Mouse (Mus musculus): ENCODE measurements around the gene Ifitm2. TPM values are rescaled to one million over a fixed set of nuclear protein-coding genes. Genes with fewer than 3 reads are reported as not detected.

Gene Ifitm2
- polyA plus RNA-seq (2016; fragmentation: Nextera tagmentation; extraction: Ambion mirVana) = 175 and 198 TPM in 2 replicates

DNA sequence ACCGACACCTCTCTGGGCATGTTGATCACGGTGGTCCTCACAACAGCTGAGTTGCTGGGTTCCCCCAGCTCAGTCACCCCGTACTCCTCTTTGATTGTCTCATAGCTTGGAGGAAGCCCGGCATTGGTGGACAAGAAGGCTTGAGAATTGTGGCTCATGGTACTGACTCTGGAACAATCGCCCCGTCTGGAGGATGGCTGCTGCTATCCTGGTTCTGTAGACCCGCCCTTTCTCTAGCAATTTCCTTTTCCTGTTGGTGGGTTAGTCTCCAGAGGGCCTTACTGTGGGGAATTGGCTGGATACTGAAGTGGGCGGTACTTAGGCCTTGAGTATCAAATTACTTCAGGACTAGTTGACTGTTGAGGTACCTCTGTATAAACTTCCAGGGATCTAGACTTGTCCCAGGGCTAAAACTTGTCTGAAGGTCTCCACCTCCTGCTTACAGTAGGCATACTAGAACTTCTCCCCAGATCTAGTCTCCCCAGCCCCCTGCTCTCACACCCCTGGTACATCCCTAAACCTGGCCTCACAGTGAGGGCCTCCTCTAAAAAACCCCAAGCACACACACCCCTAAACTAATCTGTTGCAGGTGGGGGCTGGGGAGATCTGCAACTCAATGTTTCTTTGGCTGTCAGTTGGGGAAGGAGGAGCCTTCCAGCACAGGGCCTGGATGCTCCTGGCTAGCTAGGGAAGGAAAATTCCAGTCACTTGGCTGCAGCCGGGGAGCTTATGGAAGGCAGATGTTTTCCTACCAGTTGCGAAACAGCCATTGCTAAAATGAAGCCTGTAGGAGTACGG lies at the start of gene Ifitm2, which contains the start of gene Gm45717:
Gene Ifitm2, minus strand, starts transcription at position 230 of the 798 bp plus-strand sequence.
Gene Gm45717, minus strand, starts transcription at position 180 of the 798 bp plus-strand sequence.
- Histone ChIP-seq H3K27me3 (0 out of 2 replicates have a peak, but pooled peaks cover 4% of the 10 kb centered on the region), H3K9me3 (no peaks in the 10 kb centered on the region), H3K4me2 (replicated peaks) (peak within 1 kb of the TSS; percentile 48), H3K4me3 (peak within 1 kb of the TSS; percentile 34), H3K4me1 (peaks cover 30% of the 10 kb centered on the region), H3K27ac (replicated peaks) (no peak within 1 kb of the TSS), H3K36me3 (no peaks in the 10 kb centered on the region), H3K9ac (replicated peaks) (peak within 1 kb of the TSS; percentile 41)
- 22% methylated on average over 11 of the region's 11 CpGs for whole genome bisulfite sequencing
- peak; percentile 59; the same call in 1 of the 2 replicates for ATAC-seq (ENCODE audit: low FRiP score, low read depth)

GRCm38 (mm10) chr7:141003248-141004010 lies 47.6 kb upstream of the Ifitm2 start:
- Histone ChIP-seq H3K9me3 (no peaks in the 10 kb centered on the region), H3K4me1 (peaks cover 1% of the 10 kb centered on the region; the same call in 1 of the 2 replicates), H3K4me2 (replicated peaks) (no peak overlapping the region), H3K27me3 (no peaks in the 10 kb centered on the region), H3K36me3 (no peaks in the 10 kb centered on the region), H3K4me3 (no peak overlapping the region), H3K9ac (replicated peaks) (no peak overlapping the region), H3K27ac (replicated peaks) (no peak overlapping the region)
- 85% methylated on average over 5 of the region's 5 CpGs for WGBS
- ATAC-seq (ENCODE audit: low FRiP score, low read depth) = no peak

DNA sequence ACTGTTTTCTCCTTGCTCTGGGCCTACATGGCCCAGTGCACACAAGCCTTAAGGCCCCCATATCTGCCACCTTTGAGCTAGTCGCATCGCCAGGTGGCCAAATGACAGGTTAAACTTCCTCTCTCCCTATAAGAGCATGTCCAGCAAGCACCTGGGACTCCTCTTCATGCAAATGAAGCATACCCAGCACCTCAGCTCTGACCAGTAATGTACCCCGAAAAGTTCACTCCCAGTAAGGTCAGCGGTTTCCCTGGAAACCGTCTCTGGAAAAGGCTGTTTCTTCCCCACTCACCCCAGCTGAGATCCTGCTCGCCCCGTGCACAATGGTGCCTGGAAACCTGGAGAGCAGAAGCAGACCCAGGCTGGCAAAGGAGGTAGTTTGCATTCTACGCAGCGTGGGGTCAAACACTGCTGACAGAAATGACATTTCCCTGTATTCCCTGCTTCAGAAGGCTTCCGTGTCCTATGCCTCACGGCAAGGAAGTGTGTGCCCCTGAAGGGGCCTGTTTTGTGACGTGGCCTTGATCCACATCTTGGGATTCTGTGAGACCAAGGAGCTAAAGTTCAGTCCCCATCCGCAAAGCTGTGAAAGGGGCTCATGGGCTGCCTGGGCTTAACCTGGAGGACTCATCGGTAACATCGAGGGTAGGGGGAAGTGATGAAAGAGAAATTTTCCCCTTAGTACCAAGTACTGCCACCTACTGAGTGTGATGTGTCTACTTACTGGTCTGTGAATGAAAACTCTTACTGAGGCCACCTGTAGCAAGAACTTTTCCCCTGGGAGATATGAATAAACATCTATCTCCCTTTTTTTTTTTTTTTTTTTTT lies 45.3 kb upstream of the Ifitm2 start:
- WGBS = 76% methylated on average over 15 of the region's 15 CpGs
- H3K4me2 ChIP-seq (replicated peaks) = no peak overlapping the region
- H3K9ac ChIP-seq (replicated peaks) = no peak overlapping the region
- no peaks in the 10 kb centered on the region for H3K9me3 ChIP-seq
- H3K27me3 ChIP-seq = no peaks in the 10 kb centered on the region
- no peaks in the 10 kb centered on the region for H3K4me1 ChIP-seq
- H3K27ac ChIP-seq (replicated peaks) = no peak overlapping the region
- no peak for ATAC-seq (ENCODE audit: low FRiP score, low read depth)
- no peak overlapping the region for H3K4me3 ChIP-seq
- no peaks in the 10 kb centered on the region for H3K36me3 ChIP-seq

GRCm38 (mm10) chr7:140998853-140999700 lies 43.3 kb upstream of the Ifitm2 start:
- Histone ChIP-seq H3K27ac (replicated peaks) (no peak overlapping the region), H3K4me1 (no peaks in the 10 kb centered on the region), H3K4me3 (no peak overlapping the region), H3K36me3 (no peaks in the 10 kb centered on the region), H3K4me2 (replicated peaks) (no peak overlapping the region), H3K9ac (replicated peaks) (no peak overlapping the region), H3K9me3 (no peaks in the 10 kb centered on the region), H3K27me3 (no peaks in the 10 kb centered on the region)
- 94% methylated on average over 11 of the region's 11 CpGs for WGBS
- no peak for ATAC-seq (ENCODE audit: low FRiP score, low read depth)

GRCm38 (mm10) chr7:140997817-140998216 lies 42.0 kb upstream of the Ifitm2 start:
- Histone ChIP-seq H3K4me3 (no peak overlapping the region), H3K27me3 (no peaks in the 10 kb centered on the region), H3K27ac (replicated peaks) (no peak overlapping the region), H3K4me2 (replicated peaks) (no peak overlapping the region), H3K36me3 (no peaks in the 10 kb centered on the region), H3K9ac (replicated peaks) (no peak overlapping the region), H3K4me1 (no peaks in the 10 kb centered on the region), H3K9me3 (no peaks in the 10 kb centered on the region)
- 67% methylated on average over 1 of the region's 1 CpGs for WGBS
- no peak for ATAC-seq (ENCODE audit: low FRiP score, low read depth)

DNA sequence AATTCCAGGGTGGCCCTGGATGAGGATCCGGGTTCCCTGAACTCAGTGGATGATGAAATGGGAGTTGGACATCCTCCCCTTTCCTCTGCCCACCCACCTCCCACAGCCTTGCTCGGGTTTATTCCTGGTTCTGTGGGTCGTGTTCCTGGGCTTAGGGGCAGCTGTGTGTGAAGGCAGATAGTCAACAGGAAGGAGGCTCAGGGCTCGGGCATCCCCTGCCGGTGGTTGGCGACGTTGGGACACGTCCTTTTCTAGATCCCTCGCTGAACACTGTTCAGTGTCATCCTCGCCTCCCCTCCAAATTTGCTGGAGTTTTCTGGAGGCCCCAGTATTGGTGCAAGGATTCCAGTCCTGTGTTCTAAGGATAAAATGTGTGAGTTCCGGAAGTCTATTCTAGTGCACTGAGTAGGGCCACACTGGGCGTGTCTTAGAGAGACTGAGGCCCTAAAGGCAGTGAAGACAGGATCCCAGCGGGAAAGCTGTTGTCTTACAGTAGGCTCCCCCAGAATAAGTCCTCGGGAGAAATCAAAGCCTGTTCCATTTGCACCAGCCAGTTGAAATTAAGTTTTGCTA lies 35.4 kb upstream of the Ifitm2 start:
- H3K27me3 ChIP-seq = no peaks in the 10 kb centered on the region
- H3K27ac ChIP-seq (replicated peaks) = no peak overlapping the region
- no peaks in the 10 kb centered on the region for H3K36me3 ChIP-seq
- no peak overlapping the region for H3K4me3 ChIP-seq
- WGBS = 89% methylated on average over 14 of the region's 14 CpGs
- H3K9me3 ChIP-seq = no peaks in the 10 kb centered on the region
- no peak overlapping the region for H3K4me2 ChIP-seq (replicated peaks)
- no peaks in the 10 kb centered on the region for H3K4me1 ChIP-seq
- no peak for ATAC-seq (ENCODE audit: low FRiP score, low read depth)
- no peak overlapping the region for H3K9ac ChIP-seq (replicated peaks)

DNA sequence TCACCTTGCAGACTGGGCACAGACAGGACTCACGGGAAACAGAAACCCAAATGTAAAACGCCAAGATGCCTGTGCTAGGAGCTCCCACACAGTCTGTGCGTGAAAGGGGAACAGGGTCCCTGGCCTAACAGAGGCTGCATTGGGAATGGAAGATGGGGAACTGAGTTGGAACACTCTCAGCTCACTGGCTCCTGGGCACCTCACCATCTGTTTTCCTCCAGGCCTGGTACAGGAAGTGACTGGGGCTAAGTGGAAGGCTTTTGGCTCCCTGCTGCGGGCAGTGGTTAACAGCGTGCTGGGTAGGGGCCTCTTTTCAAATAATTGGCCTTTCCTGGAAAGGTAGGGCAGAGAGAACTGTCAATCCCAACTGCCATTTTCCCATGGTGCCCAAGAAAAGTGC lies 34.8 kb upstream of the Ifitm2 start:
- Histone ChIP-seq H3K4me3 (no peak overlapping the region), H3K27ac (replicated peaks) (no peak overlapping the region), H3K9me3 (no peaks in the 10 kb centered on the region), H3K36me3 (no peaks in the 10 kb centered on the region), H3K27me3 (no peaks in the 10 kb centered on the region), H3K4me2 (replicated peaks) (no peak overlapping the region), H3K4me1 (no peaks in the 10 kb centered on the region), H3K9ac (replicated peaks) (no peak overlapping the region)
- no peak for ATAC-seq (ENCODE audit: low FRiP score, low read depth)
- 72% methylated on average over 5 of the region's 5 CpGs for WGBS

GRCm38 (mm10) chr7:140990185-140990584 lies 34.4 kb upstream of the Ifitm2 start:
- Histone ChIP-seq H3K9me3 (no peaks in the 10 kb centered on the region), H3K27me3 (no peaks in the 10 kb centered on the region), H3K9ac (replicated peaks) (no peak overlapping the region), H3K36me3 (no peaks in the 10 kb centered on the region), H3K4me2 (replicated peaks) (no peak overlapping the region), H3K27ac (replicated peaks) (no peak overlapping the region), H3K4me3 (no peak overlapping the region), H3K4me1 (no peaks in the 10 kb centered on the region)
- ATAC-seq (ENCODE audit: low FRiP score, low read depth) = no peak
- 82% methylated on average over 6 of the region's 6 CpGs for WGBS

DNA sequence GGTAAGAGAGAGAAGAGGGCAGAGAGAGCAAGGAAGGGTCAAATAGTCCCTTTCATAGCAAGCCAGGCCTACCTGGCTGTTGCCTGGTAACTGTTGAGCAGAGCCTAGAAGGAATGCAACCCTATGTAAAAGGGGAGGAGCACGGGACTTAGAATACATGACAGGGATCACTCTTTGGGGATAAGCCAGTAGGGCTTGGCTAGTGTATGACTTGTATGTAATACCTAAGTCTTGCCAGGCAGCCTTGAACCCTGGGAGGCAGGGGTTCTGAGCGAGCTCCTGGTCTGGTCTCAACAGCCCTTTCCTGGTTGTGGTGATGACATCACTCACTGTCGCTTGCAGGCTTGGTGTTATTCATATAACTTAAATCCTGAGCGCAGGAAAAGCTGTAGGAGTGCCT lies 33.2 kb upstream of the Ifitm2 start:
- 77% methylated on average over 4 of the region's 4 CpGs for WGBS
- no peaks in the 10 kb centered on the region for H3K27me3 ChIP-seq
- no peaks in the 10 kb centered on the region for H3K36me3 ChIP-seq
- H3K4me3 ChIP-seq = no peak overlapping the region
- no peaks in the 10 kb centered on the region for H3K9me3 ChIP-seq
- H3K9ac ChIP-seq (replicated peaks) = no peak overlapping the region
- no peak overlapping the region for H3K27ac ChIP-seq (replicated peaks)
- no peaks in the 10 kb centered on the region for H3K4me1 ChIP-seq
- no peak for ATAC-seq (ENCODE audit: low FRiP score, low read depth)
- no peak overlapping the region for H3K4me2 ChIP-seq (replicated peaks)

GRCm38 (mm10) chr7:140987182-140988138 lies 31.7 kb upstream of the Ifitm2 start:
- H3K27ac ChIP-seq (replicated peaks) = no peak overlapping the region
- H3K4me1 ChIP-seq = no peaks in the 10 kb centered on the region
- no peak for ATAC-seq (ENCODE audit: low FRiP score, low read depth)
- no peaks in the 10 kb centered on the region for H3K27me3 ChIP-seq
- H3K4me2 ChIP-seq (replicated peaks) = no peak overlapping the region
- 89% methylated on average over 17 of the region's 17 CpGs for WGBS
- no peak overlapping the region for H3K4me3 ChIP-seq
- no peaks in the 10 kb centered on the region for H3K9me3 ChIP-seq
- no peaks in the 10 kb centered on the region for H3K36me3 ChIP-seq
- H3K9ac ChIP-seq (replicated peaks) = no peak overlapping the region
